Mouse (Mus musculus) heart, postnatal 0 days (tissue): ENCODE measurements at regions not wholly inside any gene's neighbourhood (a gene's known extent, or its start where the extent isn't known, plus 50 kb on each side); places are given as distances from the start of the nearest gene placed in this dataset.

Experiments
- CTCF ChIP-seq: IDR thresholded peaks from 2 replicates; pipeline ENCODE4 v1.5.1; 2016; ENCODE audit warnings: antibody characterized with exemption, control low read depth, low read depth
- EP300 ChIP-seq: IDR thresholded peaks from 2 replicates; pipeline ENCODE4 v1.6.1; 2016; ENCODE audit warnings: antibody characterized with exemption, low read depth

- no peak for TF ChIP-seq CTCF
- TF ChIP-seq EP300, result no peak
These were observed 110.7 kb upstream of the Celf2 start for GRCm38 (mm10) chr2:7619888-7620664.
